Mouse (Mus musculus): Measurements from ENCODE around the gene Actn1.

Gene Actn1

DNA sequence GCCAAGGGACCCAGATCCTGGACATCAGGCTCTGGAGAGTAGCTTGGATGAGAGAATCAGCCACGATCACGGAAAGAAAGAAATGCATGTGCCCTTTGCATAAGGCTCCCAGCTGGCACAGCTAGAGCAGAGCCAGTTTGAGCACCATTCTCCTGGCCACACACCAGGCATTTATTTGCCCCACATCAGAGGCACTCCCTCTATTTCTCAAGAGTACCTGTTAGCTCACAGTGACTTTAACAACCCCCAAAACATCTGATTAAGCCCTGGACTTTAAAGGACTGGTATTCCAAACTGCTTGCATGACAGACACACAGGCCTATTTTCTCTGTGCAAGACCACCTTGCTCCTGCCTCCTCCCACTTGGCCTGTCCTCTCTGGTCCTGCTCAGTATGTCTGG lies 78.3 kb downstream of the Actn1 start:
- DNase-seq (ENCODE audit: low spot score), result no peak

DNA sequence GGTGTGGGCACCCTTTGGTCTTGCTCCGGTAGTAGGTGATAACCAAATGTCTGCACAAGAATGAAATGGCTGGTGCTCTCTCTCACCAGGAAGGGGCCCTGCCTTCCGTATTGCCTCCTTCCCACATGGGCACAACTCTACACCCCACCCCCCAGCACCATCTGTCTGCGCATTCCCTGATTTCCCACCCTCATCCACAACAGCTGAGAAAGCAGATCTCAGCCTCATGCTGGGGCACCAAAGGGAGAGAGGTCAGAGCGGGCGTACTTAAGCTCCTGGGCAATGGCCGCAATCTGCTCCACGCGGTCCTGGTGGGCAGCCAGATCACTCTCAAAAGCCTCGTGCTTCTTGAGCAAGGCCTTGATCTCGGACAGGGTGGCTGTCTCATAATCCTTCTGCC lies 82.1 kb downstream of the Actn1 start:
- no peak for DNase-seq (ENCODE audit: low spot score)

DNA sequence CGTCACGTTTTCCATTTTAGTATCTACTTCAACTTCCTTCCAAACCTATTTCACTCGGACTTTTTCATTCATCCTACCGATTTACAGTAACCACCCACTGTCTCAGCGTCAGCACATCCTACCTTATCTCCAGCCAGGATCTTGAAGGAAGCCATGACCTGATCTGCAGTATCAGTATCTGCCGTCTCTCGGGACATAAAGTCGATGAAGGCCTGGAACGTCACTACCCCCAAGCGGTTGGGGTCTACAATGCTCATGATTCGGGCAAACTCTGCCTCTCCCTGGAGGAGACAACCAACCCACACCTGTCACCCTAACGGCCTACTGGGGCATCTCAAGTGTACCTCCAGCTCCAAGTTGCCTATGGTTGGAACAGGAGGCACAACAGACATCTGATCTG lies 91.4 kb downstream of the Actn1 start:
- DNase-seq (ENCODE audit: low spot score), result no peak

DNA sequence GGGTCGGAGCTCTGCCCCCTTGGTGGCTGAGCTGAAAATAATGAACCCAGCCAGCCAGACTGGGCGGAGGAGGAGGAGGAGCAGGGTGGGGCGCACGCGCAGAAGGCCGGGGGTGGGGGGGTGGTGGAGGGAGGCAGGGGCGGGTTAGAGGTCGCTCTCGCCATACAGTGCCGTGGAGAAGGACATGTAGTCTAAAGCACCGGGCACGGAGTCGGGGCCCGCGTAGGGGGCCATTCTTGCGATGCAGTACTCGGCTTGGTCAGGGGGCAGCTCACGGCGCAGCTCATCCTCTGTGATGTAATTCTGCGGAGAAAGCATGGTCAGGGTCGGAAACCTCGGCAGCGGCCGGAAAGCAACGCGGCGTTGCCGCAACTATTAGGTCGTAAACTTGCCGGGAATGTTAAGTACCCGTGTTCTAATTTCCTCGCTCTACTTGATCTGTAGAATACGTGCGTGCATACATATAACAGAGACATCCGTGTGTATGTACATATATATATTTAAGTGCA lies 91.9 kb downstream of the Actn1 start:
- peak; percentile 67 for DNase-seq (ENCODE audit: low spot score)

DNA sequence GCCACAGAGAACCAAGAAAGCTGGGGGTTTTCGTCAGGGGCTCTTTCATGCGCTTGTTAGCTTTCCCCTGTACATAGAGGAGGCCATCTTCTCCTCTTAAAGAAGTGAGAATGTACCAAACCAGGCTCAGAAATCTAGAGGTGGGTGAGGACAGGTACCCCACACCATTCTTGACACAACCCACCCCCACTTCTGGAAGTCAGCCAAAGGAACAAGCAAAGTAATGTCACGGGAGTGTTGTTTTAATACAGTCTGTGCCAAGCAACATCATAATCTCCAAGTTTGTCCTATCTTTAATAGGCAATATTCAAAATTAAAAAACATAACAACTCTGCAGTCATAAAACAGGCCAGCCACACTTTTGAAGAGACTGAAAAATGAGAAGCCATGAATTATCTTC lies 92.8 kb downstream of the Actn1 start:
- DNase-seq (ENCODE audit: low spot score), result no peak

DNA sequence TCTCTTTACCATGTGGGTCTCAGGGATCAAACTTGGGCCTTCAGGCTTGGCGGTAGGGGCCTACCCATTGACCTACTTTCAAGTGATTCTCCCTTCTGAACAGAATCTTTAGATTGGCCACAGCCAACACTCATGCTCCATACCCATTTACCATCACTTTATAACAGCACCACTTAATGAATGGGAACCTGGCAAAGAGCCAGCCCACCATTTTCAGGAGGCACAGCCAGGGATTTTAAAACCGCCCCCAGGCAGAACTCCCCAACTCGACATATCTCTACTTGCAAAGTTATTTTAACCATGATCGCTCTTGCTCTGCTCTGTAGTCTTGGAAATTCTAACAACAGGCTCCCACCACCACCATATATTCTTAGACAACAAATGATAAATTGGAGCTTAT lies 93.5 kb downstream of the Actn1 start:
- no peak for DNase-seq (ENCODE audit: low spot score)

DNA sequence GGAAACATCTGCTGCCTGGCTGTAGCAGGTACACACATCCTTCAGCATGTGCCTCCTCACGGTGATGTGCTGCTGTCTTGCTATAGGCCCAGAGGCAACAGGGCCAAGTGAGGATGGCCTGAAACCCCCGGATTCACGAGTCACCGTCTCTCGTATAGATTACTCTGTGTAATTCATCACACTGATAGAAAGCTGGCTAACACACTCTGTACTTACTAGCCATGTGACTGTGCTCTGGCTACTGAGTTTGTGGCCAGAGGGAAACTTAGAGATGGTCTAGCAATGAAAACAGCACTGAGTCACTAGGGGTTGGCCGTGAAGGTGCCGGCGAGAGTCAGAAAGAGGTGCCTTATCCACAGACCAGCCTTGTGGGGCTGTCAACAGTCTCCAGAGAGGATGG lies 95.6 kb downstream of the Actn1 start:
- no peak for DNase-seq (ENCODE audit: low spot score)

DNA sequence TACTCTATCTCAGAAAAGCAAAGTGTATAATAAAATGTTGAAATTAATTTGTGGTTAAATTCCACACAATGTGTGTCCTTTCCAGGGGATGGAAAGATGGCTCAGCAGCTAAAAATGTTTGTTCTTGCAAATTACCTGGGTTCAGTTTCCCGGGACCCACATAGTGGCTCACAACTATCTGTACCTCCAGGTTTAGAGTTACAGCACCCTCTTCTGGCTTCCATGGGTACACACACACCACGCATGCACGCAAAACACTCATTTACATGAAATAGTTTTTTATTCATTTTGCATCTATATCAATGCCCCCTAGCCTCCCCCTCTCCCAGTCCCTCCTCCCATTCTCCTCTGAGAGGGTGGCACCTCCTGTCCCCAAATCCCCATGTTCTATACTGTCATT lies 97.7 kb downstream of the Actn1 start:
- DNase-seq (ENCODE audit: low spot score), result no peak

DNA sequence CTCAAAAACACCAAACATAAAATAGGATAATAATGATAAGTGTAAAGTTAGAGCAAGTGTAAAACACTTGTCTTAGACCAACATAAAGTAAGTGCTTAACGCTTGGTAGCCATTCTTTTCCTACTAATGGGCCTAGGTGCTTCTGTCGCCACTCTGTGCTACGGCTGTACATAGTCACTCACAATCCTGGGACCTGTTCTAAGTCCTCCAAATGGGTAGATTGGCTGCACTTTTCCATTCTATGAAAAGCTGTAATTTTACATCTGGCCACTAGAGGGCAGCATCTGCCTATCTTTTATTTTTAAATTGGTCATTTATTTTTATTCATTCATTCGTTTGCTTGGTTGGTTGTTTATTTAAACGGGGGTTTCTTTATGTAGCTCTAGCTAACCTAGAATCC lies 102.5 kb downstream of the Actn1 start:
- DNase-seq (ENCODE audit: low spot score), result no peak

DNA sequence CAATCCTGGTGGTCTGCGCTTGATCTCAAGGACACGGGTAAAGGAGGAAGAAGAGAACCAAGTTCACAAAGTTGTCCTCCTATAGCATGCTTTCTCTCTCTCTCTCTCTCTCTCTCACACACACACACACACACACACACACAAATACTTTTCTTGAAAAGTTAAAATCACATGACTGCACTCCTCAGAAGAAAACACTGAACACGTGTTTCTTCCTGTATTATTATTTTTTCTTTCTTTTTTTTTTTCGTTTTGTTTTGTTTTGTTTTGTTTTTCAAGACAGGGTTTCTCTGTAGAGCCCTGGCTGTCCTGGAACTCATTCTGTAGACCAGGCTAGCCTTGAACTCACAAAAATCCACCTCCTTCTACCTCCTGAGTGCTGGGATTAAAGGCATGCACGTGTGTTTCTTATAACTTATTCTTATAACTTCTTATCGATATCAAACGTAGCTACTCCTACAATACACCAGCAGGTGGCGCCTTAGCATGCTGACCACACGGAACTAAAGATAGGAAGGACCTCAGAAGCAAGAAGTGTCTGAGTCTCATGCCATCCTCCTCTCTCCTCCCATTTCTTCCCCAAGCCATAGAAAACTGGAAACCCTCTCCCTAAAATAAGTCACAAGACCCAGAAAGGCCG lies 106.4 kb downstream of the Actn1 start:
- DNase-seq (ENCODE audit: low spot score), result no peak

DNA sequence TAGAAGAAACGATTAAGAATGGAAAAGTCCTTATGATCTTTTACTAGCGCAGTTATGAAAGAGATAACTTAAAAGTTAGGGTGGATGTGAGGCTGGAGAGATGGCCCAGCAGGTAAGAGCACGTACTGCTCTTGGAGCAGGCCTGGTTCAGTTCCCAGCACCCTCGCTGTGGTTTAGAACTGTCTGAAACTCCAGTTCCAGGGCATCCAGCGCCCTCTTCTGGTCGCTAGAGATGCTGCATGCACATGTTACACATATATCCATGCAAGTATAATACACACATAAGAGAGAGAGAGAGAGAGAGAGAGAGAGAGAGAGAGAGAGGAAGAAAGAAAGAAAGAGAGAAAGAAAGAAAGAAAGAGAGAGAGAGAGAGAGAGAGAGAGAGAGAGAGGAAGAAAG lies 107.1 kb downstream of the Actn1 start:
- DNase-seq (ENCODE audit: low spot score), result no peak

DNA sequence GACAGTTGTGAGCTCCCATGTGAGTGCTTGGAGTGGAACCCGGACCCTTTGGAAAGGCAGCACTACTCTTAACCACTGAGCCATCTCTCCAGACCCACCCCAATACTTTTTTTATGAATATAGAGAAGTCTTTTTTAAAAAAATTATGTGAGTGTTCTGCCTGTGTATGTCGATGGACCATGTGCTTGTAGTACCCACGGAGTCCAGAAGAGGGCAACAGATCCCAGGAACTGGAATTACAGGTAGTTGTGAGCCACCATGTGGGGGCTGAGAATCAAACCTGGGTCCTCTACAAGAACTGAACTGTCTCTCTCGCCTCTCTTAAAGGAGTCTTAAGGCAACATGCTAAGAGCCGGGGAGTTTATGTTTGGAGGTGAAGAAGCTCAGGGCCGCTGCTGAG lies 108.3 kb downstream of the Actn1 start:
- DNase-seq (ENCODE audit: low spot score), result no peak

DNA sequence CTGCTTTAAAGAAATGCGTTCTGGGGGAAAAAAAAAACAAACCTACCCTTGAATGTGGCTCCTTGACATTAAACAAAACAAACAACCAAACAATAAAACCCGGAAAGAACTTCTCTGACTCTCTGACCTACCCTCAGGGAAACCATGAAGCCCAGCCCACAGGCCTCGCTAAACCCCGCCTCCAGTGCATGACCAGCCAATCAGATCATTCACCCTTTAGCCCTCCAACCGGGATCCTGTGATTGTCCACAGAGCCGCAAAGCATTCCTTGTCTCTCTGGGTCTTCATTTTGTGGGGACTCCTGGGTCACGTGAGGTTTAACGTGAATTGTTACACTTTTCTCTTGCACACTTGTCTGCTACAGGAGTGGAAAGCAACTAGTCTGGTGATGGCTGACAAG lies 109.5 kb downstream of the Actn1 start:
- DNase-seq (ENCODE audit: low spot score), result no peak

DNA sequence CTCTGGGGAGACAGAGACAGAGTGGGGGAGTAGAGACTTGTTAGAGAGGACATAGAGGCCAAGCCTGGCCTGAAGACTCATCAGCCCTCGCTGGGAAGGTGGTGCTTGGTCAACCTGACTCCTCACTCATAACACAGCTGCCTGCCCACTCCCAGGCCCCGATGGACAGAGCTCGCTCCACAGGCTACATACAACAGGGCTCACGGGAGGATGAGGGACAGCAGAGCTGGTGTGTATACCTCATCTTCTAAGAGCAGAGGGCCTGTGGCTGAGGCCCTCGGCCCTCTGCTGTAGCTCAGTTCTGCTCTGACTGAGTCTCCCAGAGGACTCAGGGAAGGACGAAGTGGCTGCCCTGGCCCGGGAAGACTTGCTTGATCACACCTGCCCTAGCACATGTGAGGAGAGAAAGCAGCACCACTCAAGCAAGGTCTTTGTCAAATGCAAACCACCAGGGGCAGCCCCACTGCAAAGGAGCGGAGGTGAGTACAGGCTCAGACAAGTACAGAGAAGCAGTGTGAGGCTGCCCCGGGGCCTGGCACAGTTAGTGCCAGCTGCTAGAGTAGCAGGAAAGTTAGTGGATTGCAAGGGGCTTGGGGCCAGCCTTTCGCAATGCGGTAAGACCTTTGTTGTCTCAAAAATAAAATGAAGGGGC lies 112.5 kb downstream of the Actn1 start:
- DNase-seq (ENCODE audit: low spot score), result no peak

DNA sequence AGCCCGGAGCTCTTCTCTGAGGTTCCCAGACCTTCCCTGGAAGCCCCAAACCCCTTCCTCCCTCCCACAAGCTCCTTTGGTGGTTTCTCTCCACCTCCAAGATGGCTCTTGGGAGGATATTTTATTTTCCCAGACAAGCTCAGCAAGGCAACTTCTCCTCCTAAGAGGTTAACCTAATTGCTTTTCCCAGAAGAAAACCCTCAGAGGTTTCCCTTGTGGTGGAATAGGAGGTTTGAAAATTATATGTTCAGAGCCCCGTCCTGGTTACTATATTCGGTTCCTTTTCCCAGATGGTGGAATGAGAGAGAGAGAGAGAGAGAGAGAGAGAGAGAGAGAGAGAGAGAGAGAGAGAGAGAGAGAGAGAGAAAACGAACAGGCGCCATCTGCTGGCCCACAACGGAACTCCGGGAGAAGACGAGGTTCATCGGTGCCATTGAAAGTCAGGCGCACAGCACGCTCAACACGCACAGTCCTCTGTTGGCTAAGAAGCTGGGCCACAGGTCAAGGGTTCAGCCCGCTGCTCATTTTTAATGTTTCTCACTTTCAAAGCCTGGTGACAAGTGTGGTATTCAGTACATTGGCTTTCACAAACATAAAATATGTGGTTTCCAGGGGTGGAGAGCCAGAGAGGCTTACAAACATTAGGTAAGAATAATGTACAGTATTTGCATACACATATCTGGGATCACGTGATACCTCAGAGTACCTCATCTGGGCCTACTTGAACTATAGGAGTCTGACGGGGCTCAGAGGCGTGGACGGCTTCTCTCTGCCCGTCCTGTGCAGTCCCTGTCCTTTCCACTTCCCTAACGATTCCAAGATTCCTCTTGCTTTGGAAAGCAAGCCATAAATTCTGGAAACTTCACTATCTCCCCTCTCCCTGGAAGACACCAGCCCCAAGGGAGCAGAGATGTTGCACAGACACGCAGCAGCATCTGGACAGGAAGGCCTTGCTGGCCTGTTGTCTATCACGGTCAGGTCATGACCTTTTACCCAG lies 113.6 kb downstream of the Actn1 start:
- DNase-seq (ENCODE audit: low spot score), result no peak

DNA sequence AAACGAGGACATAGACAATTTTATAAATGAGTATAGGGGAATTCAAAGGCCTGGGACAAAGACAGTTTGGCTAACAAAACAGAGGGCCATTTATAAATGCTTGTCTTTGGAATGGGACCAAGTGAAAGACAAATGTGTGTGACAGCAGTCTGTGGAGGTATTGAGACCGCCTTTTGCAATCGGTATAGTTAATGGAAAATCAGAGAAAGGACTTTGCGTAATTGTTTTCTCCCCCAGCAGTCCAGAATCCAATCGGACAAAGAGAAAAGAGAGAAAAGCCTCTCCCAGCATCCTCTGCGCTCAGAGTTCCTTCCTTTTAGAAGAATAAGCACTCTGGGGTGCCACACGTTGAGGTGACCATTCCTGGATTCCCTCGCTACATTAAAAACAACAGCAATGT lies 114.8 kb downstream of the Actn1 start:
- no peak for DNase-seq (ENCODE audit: low spot score)

DNA sequence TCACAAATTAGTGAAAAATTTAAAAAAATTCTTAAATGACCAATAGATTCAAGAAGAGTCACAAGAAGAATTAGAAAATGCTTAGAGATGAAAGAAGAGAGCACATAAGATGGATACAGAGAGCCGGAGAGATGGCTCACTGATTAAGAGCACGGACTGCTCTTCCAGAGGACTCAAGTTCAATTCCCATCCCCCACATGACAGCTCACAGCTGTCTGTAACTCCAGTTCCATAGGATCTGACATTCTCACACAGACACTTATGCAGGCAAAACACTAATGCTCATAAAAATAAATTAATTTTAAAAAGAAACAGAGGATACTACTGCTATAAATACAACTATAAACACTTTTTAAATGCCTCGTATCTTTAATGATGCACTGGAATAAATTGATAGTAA lies 115.3 kb downstream of the Actn1 start:
- DNase-seq (ENCODE audit: low spot score), result no peak

DNA sequence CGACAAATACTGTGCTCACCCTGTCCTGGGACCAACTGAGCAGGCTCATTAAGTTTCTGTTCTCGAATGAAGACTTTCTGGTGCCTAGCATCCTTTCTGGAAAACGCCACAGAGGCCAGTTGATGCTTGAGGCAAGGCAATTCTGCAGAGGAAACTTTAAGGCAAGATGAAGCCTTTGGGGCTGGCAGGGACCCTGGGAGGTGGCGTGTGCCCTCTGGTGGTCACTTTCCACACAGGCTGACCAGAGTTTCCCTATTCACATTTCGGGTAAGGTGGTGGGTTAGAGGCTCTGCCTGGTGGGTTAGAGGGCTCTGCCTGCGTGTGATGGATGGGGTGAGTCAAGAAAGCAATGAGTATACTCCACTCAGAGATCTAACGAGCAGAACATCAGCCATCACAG lies 118.7 kb downstream of the Actn1 start:
- DNase-seq (ENCODE audit: low spot score), result no peak

DNA sequence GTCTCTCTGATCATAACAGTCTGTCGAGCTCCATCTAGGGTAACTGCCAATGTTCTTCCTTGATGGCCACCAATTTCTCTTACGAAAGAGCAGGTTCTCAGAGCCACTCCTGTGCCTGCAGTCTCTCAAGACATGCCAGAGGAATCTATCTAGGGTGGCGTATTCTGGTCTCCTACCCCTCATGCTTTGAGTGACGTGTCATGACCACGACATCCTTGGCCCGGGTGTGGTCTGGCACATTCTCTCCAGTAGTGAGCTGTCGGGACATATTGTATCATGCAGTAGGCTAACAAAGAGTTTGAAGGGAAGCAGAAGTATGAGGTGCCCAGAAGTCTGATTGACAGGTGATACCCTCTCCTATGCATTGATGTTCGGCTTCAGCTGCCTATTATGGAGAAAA lies 119.2 kb downstream of the Actn1 start:
- no peak for DNase-seq (ENCODE audit: low spot score)

DNA sequence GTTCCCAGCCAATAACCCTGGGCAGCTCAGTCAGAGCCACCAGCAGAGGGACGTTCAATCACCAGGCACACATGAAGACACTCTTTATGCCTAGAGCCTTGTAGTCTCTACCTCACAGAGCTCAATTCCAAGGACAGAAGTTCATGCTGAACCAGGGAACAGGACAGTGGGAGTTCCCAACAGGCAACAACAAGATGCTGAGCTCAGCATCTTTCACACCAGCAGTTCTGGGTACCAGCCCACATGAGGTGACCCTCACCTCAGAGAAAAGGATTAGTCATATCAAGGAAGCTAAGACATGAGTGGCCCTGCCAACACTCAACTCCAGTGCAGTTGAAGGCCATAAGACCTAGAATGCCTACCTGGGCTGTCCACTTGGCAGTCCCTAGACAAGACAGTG lies 122.4 kb downstream of the Actn1 start:
- no peak for DNase-seq (ENCODE audit: low spot score)

DNA sequence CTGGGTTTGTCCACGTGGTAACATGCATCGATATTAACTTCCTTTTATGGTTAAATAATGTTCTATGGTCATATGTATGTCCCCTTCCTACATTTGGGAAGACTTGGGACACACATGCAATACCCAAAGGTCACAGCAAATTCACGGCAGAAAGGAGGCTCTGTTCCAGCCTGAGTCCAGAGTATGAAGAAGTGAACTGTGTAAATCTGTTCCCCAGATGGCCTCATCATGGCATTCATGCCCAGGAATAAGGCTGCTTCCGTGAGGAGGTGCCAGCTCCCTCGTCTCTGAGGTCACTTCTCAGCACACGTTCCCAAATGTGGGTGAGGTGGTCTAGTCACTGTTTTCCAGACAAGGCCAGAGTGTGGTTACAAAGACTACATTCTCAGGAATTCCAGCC lies 122.9 kb downstream of the Actn1 start:
- no peak for DNase-seq (ENCODE audit: low spot score)

DNA sequence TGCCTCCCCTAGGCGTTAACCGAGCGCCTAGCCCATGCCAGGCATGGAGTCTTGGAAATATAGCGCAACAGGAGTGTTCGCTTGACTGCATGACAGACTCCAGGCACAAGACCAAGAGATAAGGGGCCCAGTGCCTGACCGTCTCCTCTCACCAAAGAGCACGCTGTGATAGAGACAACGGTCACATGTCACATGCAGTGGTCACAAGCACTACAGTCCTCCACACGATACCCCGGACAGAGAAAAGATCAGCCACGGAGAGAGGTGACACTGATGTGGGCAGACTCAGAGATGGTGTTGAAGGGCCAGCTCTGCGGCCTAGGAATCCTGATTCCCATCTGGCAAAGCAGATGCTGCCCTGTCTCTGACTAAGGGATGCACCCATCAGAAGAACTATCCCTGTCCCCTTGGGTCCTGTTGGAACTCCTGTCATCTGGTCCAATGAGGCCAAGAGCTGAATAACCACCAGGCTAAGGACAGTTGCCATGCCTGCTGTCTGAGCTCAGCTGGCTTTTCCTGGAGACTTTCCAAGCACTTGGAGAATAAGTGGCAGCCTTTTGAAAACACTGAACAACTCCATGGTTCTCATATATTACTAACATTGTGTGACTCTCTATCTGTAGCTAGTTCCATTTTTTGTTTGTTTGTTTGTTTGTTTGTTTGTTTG lies 123.8 kb downstream of the Actn1 start:
- no peak for DNase-seq (ENCODE audit: low spot score)

All from left cerebral cortex, adult 11 months (tissue).